Mouse (Mus musculus) olfactory bulb, adult 2 months (tissue): ENCODE measurements around the gene Zbtb40. TPM values are rescaled to one million over a fixed set of nuclear protein-coding genes. Genes with fewer than 3 reads are reported as not detected.

ENCODE experiments used
- H3K27ac ChIP-seq: fragments of 200-500 bp; 2 replicates; pipeline ENCODE4 v1.5.1; 2012; ENCODE audit warnings: low read depth, low read length; ENCODE audit not compliant: insufficient read depth
- H3K4me1 ChIP-seq: fragments of 200-500 bp; 2 replicates; pipeline ENCODE4 v1.6.1; 2012; ENCODE audit warnings: low read length; ENCODE audit not compliant: control insufficient read depth, insufficient read depth
- H3K4me3 ChIP-seq: fragments of 200-500 bp; 2 replicates; pipeline ENCODE4 v1.5.1; 2012; ENCODE audit warnings: mild to moderate bottlenecking, low read depth, low read length, moderate library complexity; ENCODE audit not compliant: insufficient read depth
- CTCF ChIP-seq: fragments of 200-500 bp; IDR thresholded peaks from 2 replicates; pipeline ENCODE4 v1.5.1; 2012; ENCODE audit warnings: low read depth, mild to moderate bottlenecking, low read length, moderate library complexity; ENCODE audit not compliant: insufficient read depth
- POLR2A ChIP-seq: fragments of 200-500 bp; IDR thresholded peaks from 2 replicates; pipeline ENCODE4 v1.6.1; 2012; ENCODE audit warnings: mild to moderate bottlenecking, low read depth, low read length, moderate library complexity; ENCODE audit not compliant: insufficient read depth
- WGBS: fragments of 180-500 bp; shearing (Covaris S2); methylation state at CpG from one replicate; pipeline ENCODE4 v1.1.7; 2018; 5-methylcytosine and 5-hydroxymethylcytosine counted together
- polyA plus RNA-seq: library from polyadenylated mRNA; stranded (reverse); fragments of >200 nt; gene quantifications from 2 replicates; pipeline ENCODE4 v1.2.4, GENCODE M21; 2012; ENCODE audit warnings: low replicate concordance; ENCODE audit not compliant: missing spikeins, insufficient read depth, insufficient read length

Gene Zbtb40
- not detected in 2 replicates for polyA plus RNA-seq

- 2% methylated on average over 32 of the region's 32 CpGs for WGBS
- peaks cover 17% of the 10 kb centered on the region for H3K4me1 ChIP-seq
- peak within 1 kb of the TSS; percentile 75 for H3K4me3 ChIP-seq
- peak within 1 kb of the TSS; percentile 77 for H3K27ac ChIP-seq
- peak; percentile 46; the same call in 1 of the 2 replicates for TF ChIP-seq POLR2A
- TF ChIP-seq CTCF: no peak
Observed at GRCm38 (mm10) chr4:137048550-137049032, at the start of gene Zbtb40. Gene Zbtb40 (minus strand): TSS chr4:137048801.

DNA sequence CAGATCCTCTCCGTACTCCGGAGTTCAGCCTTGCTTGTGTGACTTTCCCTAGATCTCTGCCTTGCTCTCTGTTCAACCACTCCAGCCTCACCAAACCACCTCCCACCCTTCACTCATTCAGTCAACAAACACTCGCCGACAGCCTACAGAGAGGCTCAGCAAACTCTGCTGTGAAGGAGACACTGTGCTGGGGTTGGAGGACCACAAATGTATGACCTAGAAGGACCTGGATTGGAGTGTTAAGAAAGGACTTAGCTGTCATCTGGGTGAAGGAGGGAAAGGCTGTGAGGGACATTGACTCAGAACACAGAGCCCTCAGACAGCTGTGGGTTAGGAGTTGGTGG, 49.4 kb upstream of the Zbtb40 start:
- Histone ChIP-seq H3K27ac (no peak overlapping the region), H3K4me3 (no peak overlapping the region), H3K4me1 (peaks cover 20% of the 10 kb centered on the region)
- TF ChIP-seq CTCF: no peak
- no peak for TF ChIP-seq POLR2A
- 89% methylated on average over 4 of the region's 4 CpGs for WGBS

GRCm38 (mm10) chr4:137097246-137097983, 48.8 kb upstream of the Zbtb40 start:
- H3K27ac ChIP-seq: no peak overlapping the region
- WGBS: 89% methylated on average over 17 of the region's 17 CpGs

DNA sequence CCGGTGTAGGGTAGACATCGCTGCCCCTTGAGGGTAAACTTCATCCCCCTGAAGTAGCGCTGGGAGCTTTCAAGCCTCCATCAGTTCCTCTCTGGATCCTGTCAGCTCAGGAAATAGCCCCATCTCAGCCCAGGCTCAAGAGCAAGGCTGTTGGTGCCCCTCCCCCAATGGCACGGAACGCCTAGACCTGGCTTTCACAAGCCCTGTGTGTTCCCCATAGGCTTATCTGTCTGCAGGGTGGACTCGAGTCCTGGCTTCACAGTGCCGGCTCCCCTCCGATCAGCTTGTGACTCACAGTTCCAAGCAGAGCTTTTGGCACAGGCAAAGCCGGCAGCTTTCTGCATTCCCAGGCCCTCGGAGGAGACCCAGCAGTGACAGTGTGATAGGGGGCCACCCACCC, 47.8 kb upstream of the Zbtb40 start:
- Histone ChIP-seq H3K4me1 (peaks cover 19% of the 10 kb centered on the region), H3K27ac (no peak overlapping the region), H3K4me3 (no peak overlapping the region)
- TF ChIP-seq POLR2A: no peak
- no peak for TF ChIP-seq CTCF
- WGBS: 65% methylated on average over 10 of the region's 10 CpGs

More at GRCm38 (mm10) chr4:137097246-137097983, 48.8 kb upstream of the Zbtb40 start:
- peaks cover 20% of the 10 kb centered on the region for H3K4me1 ChIP-seq
- no peak overlapping the region for H3K4me3 ChIP-seq
- TF ChIP-seq CTCF: no peak
- TF ChIP-seq POLR2A: no peak

DNA sequence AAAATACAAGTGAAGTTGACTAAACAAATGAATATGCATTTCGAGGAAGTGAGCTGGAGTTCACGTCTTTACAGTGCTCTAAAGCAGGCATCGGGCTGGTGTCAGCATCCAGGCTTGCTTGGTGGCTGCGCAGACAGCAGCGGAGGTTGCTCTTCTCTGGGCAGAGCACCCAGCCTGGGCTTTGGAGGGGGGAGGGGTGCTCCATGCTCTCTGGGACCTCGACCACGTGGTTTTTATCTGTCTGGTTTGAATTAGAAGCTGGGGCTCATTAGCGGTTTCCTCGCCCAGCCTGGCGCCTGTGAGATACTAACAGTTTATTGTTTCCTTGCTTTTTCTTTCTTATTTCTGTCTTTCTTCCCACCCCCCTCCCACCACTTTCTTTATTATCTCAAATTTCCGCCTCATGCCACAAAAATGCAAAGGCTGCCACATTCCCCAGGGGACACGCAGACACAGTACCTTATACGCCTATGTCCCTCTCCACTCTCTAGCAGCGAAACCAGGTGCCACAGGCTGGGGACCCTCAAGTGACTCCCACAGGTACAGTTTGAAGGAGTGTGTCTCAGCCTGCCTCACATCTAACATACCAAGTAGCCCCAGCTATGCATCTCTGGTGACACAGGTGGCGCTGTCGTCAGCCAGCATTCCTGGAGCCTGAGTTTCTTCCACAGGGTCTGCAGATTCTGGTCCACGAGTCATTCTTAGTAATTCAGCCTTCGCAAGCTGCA, 36.6 kb upstream of the Zbtb40 start:
- 26% methylated on average over 18 of the region's 18 CpGs for WGBS
- H3K27ac ChIP-seq: no peak overlapping the region
- no peak overlapping the region for H3K4me3 ChIP-seq
- TF ChIP-seq CTCF: no peak
- TF ChIP-seq POLR2A: no peak
- H3K4me1 ChIP-seq: peaks cover 3% of the 10 kb centered on the region; the same call in 1 of the 2 replicates

DNA sequence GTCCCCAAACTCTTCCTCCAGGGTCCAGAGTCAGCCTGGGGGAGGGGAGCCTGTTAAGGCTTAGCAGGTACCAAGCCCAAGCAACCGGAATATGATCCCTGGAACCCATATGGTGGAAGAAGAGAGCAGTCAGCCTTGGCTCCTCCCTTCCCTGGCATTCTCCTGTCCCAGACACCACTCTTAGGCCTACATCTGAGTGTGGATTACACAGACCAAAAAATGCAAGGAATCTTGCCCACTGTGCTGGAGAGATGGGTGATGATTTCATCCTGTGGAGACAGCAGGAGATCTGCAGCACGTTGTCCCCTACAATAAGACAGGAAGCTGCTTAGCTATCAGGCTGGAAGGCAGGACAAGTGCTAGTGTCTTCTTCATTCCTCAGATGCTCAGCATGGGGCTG, 34.3 kb upstream of the Zbtb40 start:
- H3K27ac ChIP-seq: no peak overlapping the region
- peaks cover 3% of the 10 kb centered on the region; the same call in 1 of the 2 replicates for H3K4me1 ChIP-seq
- no peak for TF ChIP-seq CTCF
- TF ChIP-seq POLR2A: no peak
- no peak overlapping the region for H3K4me3 ChIP-seq
- WGBS: 70% methylated on average over 2 of the region's 2 CpGs

DNA sequence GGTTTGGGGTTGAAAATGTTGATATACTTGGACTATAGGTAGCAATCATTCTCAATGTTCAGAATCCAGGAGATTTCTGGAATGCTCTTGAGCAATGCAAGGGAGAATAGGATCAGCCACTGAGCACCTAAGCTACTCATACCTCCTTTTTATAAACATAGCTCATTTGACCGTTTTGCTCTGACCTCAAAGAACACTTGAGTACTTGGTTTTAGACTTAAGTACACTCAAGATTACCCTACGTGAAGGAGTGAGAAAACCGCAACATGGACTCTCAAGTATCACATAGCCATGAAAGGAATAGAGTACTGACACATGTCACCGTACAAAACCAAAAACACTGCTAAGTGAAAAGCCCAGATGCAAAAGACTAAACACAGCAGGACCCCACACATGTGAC, 32.8 kb upstream of the Zbtb40 start:
- WGBS: 94% methylated on average over 4 of the region's 4 CpGs

DNA sequence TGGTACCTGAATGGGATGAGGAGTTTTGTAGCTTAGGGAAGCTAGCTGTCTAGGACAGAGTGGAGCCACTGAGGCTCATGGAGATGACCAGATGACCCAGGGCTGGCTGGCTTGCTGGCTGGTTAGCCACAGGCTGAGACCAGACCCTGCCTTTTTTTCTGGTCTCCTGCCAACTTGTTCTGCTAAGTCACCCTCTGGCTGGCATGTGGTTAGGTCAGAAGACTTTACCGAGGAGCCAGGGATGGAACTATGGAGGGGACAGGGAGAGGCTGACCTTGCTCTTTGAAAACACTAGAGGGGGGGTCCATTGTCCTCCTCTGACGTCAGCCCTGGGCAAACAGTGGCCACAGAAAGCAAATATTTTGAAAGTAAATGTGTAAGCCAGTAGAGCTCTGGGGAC, 28.6 kb upstream of the Zbtb40 start:
- Histone ChIP-seq H3K4me3 (no peak overlapping the region), H3K27ac (no peak overlapping the region), H3K4me1 (no peaks in the 10 kb centered on the region)
- TF ChIP-seq CTCF (no peak), POLR2A (no peak)
- 52% methylated on average over 2 of the region's 2 CpGs for WGBS

More for the DNA sequence above, 32.8 kb upstream of the Zbtb40 start:
- TF ChIP-seq CTCF (no peak), POLR2A (no peak)
- Histone ChIP-seq H3K27ac (no peak overlapping the region), H3K4me3 (no peak overlapping the region), H3K4me1 (peaks cover 3% of the 10 kb centered on the region; the same call in 1 of the 2 replicates)

GRCm38 (mm10) chr4:137071204-137071603, 22.6 kb upstream of the Zbtb40 start:
- H3K4me1 ChIP-seq: 0 out of 2 replicates have a peak, but pooled peaks cover 3% of the 10 kb centered on the region
- H3K27ac ChIP-seq: no peak overlapping the region
- no peak overlapping the region for H3K4me3 ChIP-seq
- whole genome bisulfite sequencing: 91% methylated on average over 6 of the region's 6 CpGs
- no peak for TF ChIP-seq CTCF
- no peak for TF ChIP-seq POLR2A
